Mouse (Mus musculus) MEL (cell line): ENCODE measurements around the gene Aqp6.

Source experiments
- CTCF ChIP-seq, 3 experiments: IDR thresholded peaks in 2 of 3; conservative IDR thresholded peaks in 1 of 3; 2 replicates each; pipeline ENCODE4 v1.5.1; 2011 to 2012; ENCODE audit warnings: low read length in 3 of 3, low read depth in 2 of 3, mild to moderate bottlenecking in 2 of 3, improper control_type of control experiment in 1 of 3, inconsistent platforms in 1 of 3, mixed read lengths in 1 of 3, moderate library complexity in 1 of 3; ENCODE audit not compliant: control insufficient read depth in 1 of 3, insufficient read depth in 1 of 3, poor library complexity in 1 of 3, severe bottlenecking in 1 of 3
- EP300 ChIP-seq, 2 experiments: IDR thresholded peaks; 2 replicates each; pipeline ENCODE4 v1.6.1; 2011; ENCODE audit warnings: improper control_type of control experiment in 2 of 2, low read length in 2 of 2, low read depth in 1 of 2, mild to moderate bottlenecking in 1 of 2
- HCFC1 ChIP-seq: IDR thresholded peaks from 2 replicates; pipeline ENCODE4 v1.6.1; 2012; ENCODE audit warnings: low read depth, mild to moderate bottlenecking, inconsistent platforms, low read length, improper control_type of control experiment, moderate library complexity
- MAX ChIP-seq: IDR thresholded peaks from 2 replicates; pipeline ENCODE4 v1.6.1; 2011; ENCODE audit warnings: low read length, improper control_type of control experiment
- MEF2A ChIP-seq: IDR thresholded peaks from 2 replicates; pipeline ENCODE4 v1.6.1; 2014; ENCODE audit warnings: low read depth, mild to moderate bottlenecking, inconsistent platforms, low read length, improper control_type of control experiment; ENCODE audit not compliant: poor library complexity, insufficient replicate concordance, severe bottlenecking; ENCODE audit errors: extremely low read depth
- MXI1 ChIP-seq: IDR thresholded peaks from 2 replicates; pipeline ENCODE4 v1.6.1; 2011; ENCODE audit warnings: mild to moderate bottlenecking, low read depth, low read length, improper control_type of control experiment
- POLR2A ChIP-seq, 2 experiments: IDR thresholded peaks; 2 replicates each; pipeline ENCODE4 v1.6.1; 2011 to 2012; ENCODE audit warnings: low read length in 2 of 2, mild to moderate bottlenecking in 2 of 2, control low read depth in 1 of 2, improper control_type of control experiment in 1 of 2, low read depth in 1 of 2, moderate library complexity in 1 of 2; ENCODE audit not compliant: control insufficient read depth in 1 of 2, insufficient read depth in 1 of 2, poor library complexity in 1 of 2

- no peak for TF ChIP-seq CTCF (IDR thresholded peaks at IDR 0.05 in 2 of 3, conservative IDR thresholded peaks at IDR 0.05 in 1 of 3; ENCODE audit: control insufficient read depth in 1 of 3, insufficient read depth in 1 of 3, low read depth in 2 of 3, low read length in 3 of 3, poor library complexity in 1 of 3, severe bottlenecking in 1 of 3)
- TF ChIP-seq EP300 (IDR thresholded peaks at IDR 0.05; ENCODE audit: low read depth in 1 of 2, low read length in 2 of 2) = no peak
- no peak for TF ChIP-seq HCFC1
- no peak for TF ChIP-seq MXI1
- no peak for TF ChIP-seq MEF2A
- no peak for TF ChIP-seq POLR2A (IDR thresholded peaks at IDR 0.05; ENCODE audit: control insufficient read depth in 1 of 2, insufficient read depth in 1 of 2, low read depth in 1 of 2, low read length in 2 of 2, poor library complexity in 1 of 2)
- TF ChIP-seq MAX = no peak
Measured at GRCm38 (mm10) chr15:99590429-99591084, 10.6 kb upstream of the Aqp6 start, which contains the start of gene Aqp5.
